Mouse (Mus musculus): Measurements from ENCODE around the gene Pepd. TPM values are rescaled to one million over a fixed set of nuclear protein-coding genes. Genes with fewer than 3 reads are reported as not detected.

Pepd gene
- total RNA-seq, 1 experiment: 53.9 TPM

DNA sequence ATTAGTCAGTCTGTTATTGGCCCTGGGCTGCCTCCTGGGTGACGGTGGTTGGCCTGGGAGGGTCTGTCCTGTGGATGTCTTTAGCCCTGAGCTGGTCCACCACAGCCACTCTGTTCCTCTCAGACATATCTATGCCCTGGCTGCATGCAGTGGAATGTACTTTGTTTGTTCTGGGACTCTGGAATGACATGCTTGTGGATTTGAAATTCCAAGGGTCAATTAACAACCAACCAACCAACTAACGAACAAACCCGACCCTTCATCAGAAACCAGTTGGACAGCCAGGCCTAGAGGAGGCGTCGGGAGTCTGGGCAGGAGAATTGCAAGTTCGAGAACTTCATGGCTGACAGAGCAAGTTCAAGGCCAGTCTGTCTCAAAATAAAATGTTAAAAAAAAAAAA is 5.4 kb downstream of the Pepd start:
- in situ Hi-C loops (cut with MboI; ENCODE audit: low sequenced_read_pairs in 2 of 2, unreplicated experiment in 2 of 2): no loop called here
- no peak overlapping the region for H3K27ac ChIP-seq (ENCODE audit: insufficient read depth, low read depth, low read length, poor library complexity, severe bottlenecking)
- no peak overlapping the region for H3K4me3 ChIP-seq (ENCODE audit: insufficient read depth in 1 of 2, low read depth in 1 of 2, low read length in 2 of 2, poor library complexity in 1 of 2, severe bottlenecking in 1 of 2)
- no peak overlapping the region for H3K9ac ChIP-seq (ENCODE audit: insufficient read depth, low read depth, low read length, poor library complexity, severe bottlenecking)
- DNase-seq (ENCODE audit: low read depth, low spot score): no peak
- no peaks in the 10 kb centered on the region for H3K9me3 ChIP-seq (ENCODE audit: control insufficient read depth, insufficient read depth, low read depth, low read length)
- no peaks in the 10 kb centered on the region; the same call in 1 of the 2 replicates for H3K36me3 ChIP-seq (ENCODE audit: control insufficient read depth, insufficient read depth, low read length, poor library complexity, severe bottlenecking)
- no peaks in the 10 kb centered on the region for H3K4me1 ChIP-seq (ENCODE audit: control insufficient read depth in 2 of 2, insufficient read depth in 2 of 2, low read length in 2 of 2, poor library complexity in 1 of 2)
- TF ChIP-seq ZC3H11A (IDR thresholded peaks at IDR 0.05; ENCODE audit: borderline replicate concordance, low read depth, low read length): no peak
- no peak for TF ChIP-seq ZNF384 (IDR thresholded peaks at IDR 0.05; ENCODE audit: low read depth, low read length)
- TF ChIP-seq HCFC1 (IDR thresholded peaks at IDR 0.05; ENCODE audit: borderline replicate concordance, insufficient read depth, low read length): no peak
- no peak for TF ChIP-seq CHD2 (IDR thresholded peaks at IDR 0.05; ENCODE audit: low read depth, low read length)
- no peak for TF ChIP-seq MAFK (IDR thresholded peaks at IDR 0.05; ENCODE audit: insufficient read depth, low read depth, low read length)

DNA sequence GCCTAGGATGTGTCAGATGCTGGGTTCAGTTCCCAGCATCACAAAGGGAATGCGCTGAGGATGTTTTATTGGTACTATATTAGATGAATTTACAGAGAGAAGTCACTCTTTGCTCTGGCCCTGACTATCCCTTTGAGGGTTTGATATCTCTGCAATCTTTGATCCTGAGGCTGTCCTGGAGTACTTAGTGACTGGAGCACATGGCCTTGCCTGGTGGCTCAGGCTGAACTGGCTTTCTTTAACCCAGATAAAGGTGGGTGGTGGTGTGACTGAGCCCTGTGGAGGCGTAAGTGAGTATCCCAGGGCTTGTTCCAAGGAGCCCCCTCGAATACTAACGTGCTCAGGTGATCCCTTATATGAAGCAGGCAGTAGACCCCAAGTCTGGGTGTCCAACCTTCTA is 5.8 kb downstream of the Pepd start:
- TF ChIP-seq ZC3H11A (IDR thresholded peaks at IDR 0.05; ENCODE audit: borderline replicate concordance, low read depth, low read length): no peak
- TF ChIP-seq MAFK (IDR thresholded peaks at IDR 0.05; ENCODE audit: insufficient read depth, low read depth, low read length): no peak
- TF ChIP-seq CHD2 (IDR thresholded peaks at IDR 0.05; ENCODE audit: low read depth, low read length): no peak
- TF ChIP-seq ZNF384 (IDR thresholded peaks at IDR 0.05; ENCODE audit: low read depth, low read length): no peak
- TF ChIP-seq HCFC1 (IDR thresholded peaks at IDR 0.05; ENCODE audit: borderline replicate concordance, insufficient read depth, low read length): no peak
- H3K9ac ChIP-seq (ENCODE audit: insufficient read depth, low read depth, low read length, poor library complexity, severe bottlenecking): no peak overlapping the region
- DNase-seq (ENCODE audit: low read depth, low spot score): no peak
- no peaks in the 10 kb centered on the region; the same call in 1 of the 2 replicates for H3K36me3 ChIP-seq (ENCODE audit: control insufficient read depth, insufficient read depth, low read length, poor library complexity, severe bottlenecking)
- no peak overlapping the region for H3K27ac ChIP-seq (ENCODE audit: insufficient read depth, low read depth, low read length, poor library complexity, severe bottlenecking)
- H3K4me1 ChIP-seq (ENCODE audit: control insufficient read depth in 2 of 2, insufficient read depth in 2 of 2, low read length in 2 of 2, poor library complexity in 1 of 2): no peaks in the 10 kb centered on the region
- H3K9me3 ChIP-seq (ENCODE audit: control insufficient read depth, insufficient read depth, low read depth, low read length): no peaks in the 10 kb centered on the region
- in situ Hi-C loops (cut with MboI; ENCODE audit: low sequenced_read_pairs in 2 of 2, unreplicated experiment in 2 of 2): no loop called here
- no peak overlapping the region for H3K4me3 ChIP-seq (ENCODE audit: insufficient read depth in 1 of 2, low read depth in 1 of 2, low read length in 2 of 2, poor library complexity in 1 of 2, severe bottlenecking in 1 of 2)

DNA sequence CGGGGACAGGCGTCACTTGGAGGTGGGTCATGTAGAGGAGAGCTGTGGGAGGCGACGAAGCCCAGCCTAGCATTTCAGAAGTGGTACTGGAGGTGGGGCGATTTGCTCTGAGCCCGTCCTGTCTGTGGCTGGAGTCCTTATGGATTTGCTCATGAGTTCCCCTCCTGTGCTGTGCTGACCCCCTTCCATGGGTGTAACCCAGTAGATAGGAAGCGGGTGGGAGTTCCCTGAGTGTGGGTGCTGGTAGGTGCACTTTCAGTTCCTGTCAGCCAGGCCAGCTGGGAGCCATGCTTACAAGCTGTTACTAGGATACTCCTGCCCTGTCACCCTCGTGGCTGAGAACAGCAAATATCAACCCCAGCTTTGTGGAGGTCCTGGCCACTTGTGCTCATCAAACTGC is 6.2 kb downstream of the Pepd start:
- no peak for DNase-seq (ENCODE audit: low read depth, low spot score)
- Histone ChIP-seq H3K4me3 (ENCODE audit: insufficient read depth in 1 of 2, low read depth in 1 of 2, low read length in 2 of 2, poor library complexity in 1 of 2, severe bottlenecking in 1 of 2) (no peak overlapping the region), H3K9ac (ENCODE audit: insufficient read depth, low read depth, low read length, poor library complexity, severe bottlenecking) (no peak overlapping the region), H3K4me1 (ENCODE audit: control insufficient read depth in 2 of 2, insufficient read depth in 2 of 2, low read length in 2 of 2, poor library complexity in 1 of 2) (no peaks in the 10 kb centered on the region), H3K9me3 (ENCODE audit: control insufficient read depth, insufficient read depth, low read depth, low read length) (no peaks in the 10 kb centered on the region), H3K36me3 (ENCODE audit: control insufficient read depth, insufficient read depth, low read length, poor library complexity, severe bottlenecking) (no peaks in the 10 kb centered on the region; the same call in 1 of the 2 replicates), H3K27ac (ENCODE audit: insufficient read depth, low read depth, low read length, poor library complexity, severe bottlenecking) (no peak overlapping the region)
- in situ Hi-C loops (cut with MboI; ENCODE audit: low sequenced_read_pairs in 2 of 2, unreplicated experiment in 2 of 2): no loop called here
- TF ChIP-seq CHD2 (IDR thresholded peaks at IDR 0.05; ENCODE audit: low read depth, low read length): no peak
- TF ChIP-seq ZNF384 (IDR thresholded peaks at IDR 0.05; ENCODE audit: low read depth, low read length): no peak
- TF ChIP-seq ZC3H11A (IDR thresholded peaks at IDR 0.05; ENCODE audit: borderline replicate concordance, low read depth, low read length): no peak
- no peak for TF ChIP-seq MAFK (IDR thresholded peaks at IDR 0.05; ENCODE audit: insufficient read depth, low read depth, low read length)
- TF ChIP-seq HCFC1 (IDR thresholded peaks at IDR 0.05; ENCODE audit: borderline replicate concordance, insufficient read depth, low read length): no peak

DNA sequence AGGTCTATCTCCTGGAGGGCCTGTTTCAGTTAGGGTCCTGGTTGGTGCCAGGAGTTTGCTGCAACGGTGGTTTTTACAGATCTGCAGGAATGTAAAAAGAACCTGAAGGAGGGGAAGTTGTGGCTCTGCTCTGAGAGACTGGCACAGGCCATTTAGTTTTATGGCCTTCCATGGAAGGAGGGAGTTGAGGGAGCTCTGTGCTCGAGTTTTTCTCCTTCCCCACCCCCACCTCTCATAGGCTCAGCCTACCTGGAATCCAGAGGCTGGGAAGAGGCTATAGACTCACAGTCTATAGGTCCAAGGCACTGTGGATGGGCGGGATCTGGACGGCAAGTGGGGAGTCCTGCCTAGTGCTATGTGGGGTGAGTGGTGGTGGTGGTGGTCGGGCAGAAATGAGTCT is 6.9 kb downstream of the Pepd start:
- Histone ChIP-seq H3K9me3 (ENCODE audit: control insufficient read depth, insufficient read depth, low read depth, low read length) (no peaks in the 10 kb centered on the region), H3K9ac (ENCODE audit: insufficient read depth, low read depth, low read length, poor library complexity, severe bottlenecking) (no peak overlapping the region), H3K36me3 (ENCODE audit: control insufficient read depth, insufficient read depth, low read length, poor library complexity, severe bottlenecking) (no peaks in the 10 kb centered on the region; the same call in 1 of the 2 replicates), H3K4me1 (ENCODE audit: control insufficient read depth in 2 of 2, insufficient read depth in 2 of 2, low read length in 2 of 2, poor library complexity in 1 of 2) (no peaks in the 10 kb centered on the region), H3K27ac (ENCODE audit: insufficient read depth, low read depth, low read length, poor library complexity, severe bottlenecking) (no peak overlapping the region), H3K4me3 (ENCODE audit: insufficient read depth in 1 of 2, low read depth in 1 of 2, low read length in 2 of 2, poor library complexity in 1 of 2, severe bottlenecking in 1 of 2) (no peak overlapping the region)
- in situ Hi-C loops (cut with MboI; ENCODE audit: low sequenced_read_pairs in 2 of 2, unreplicated experiment in 2 of 2): no loop called here
- DNase-seq (ENCODE audit: low read depth, low spot score): no peak
- TF ChIP-seq ZNF384 (IDR thresholded peaks at IDR 0.05; ENCODE audit: low read depth, low read length) (no peak), HCFC1 (IDR thresholded peaks at IDR 0.05; ENCODE audit: borderline replicate concordance, insufficient read depth, low read length) (no peak), CHD2 (IDR thresholded peaks at IDR 0.05; ENCODE audit: low read depth, low read length) (no peak), ZC3H11A (IDR thresholded peaks at IDR 0.05; ENCODE audit: borderline replicate concordance, low read depth, low read length) (no peak), MAFK (IDR thresholded peaks at IDR 0.05; ENCODE audit: insufficient read depth, low read depth, low read length) (no peak)

GRCm38 (mm10) chr7:34919809-34920208 is 7.6 kb downstream of the Pepd start:
- DNase-seq (ENCODE audit: low read depth, low spot score): peak; percentile 56
- TF ChIP-seq ZC3H11A (IDR thresholded peaks at IDR 0.05; ENCODE audit: borderline replicate concordance, low read depth, low read length) (no peak), MAFK (IDR thresholded peaks at IDR 0.05; ENCODE audit: insufficient read depth, low read depth, low read length) (no peak), ZNF384 (IDR thresholded peaks at IDR 0.05; ENCODE audit: low read depth, low read length) (no peak), HCFC1 (IDR thresholded peaks at IDR 0.05; ENCODE audit: borderline replicate concordance, insufficient read depth, low read length) (no peak), CHD2 (IDR thresholded peaks at IDR 0.05; ENCODE audit: low read depth, low read length) (no peak)
- Histone ChIP-seq H3K4me3 (ENCODE audit: insufficient read depth in 1 of 2, low read depth in 1 of 2, low read length in 2 of 2, poor library complexity in 1 of 2, severe bottlenecking in 1 of 2) (no peak overlapping the region), H3K36me3 (ENCODE audit: control insufficient read depth, insufficient read depth, low read length, poor library complexity, severe bottlenecking) (peaks cover 4% of the 10 kb centered on the region; the same call in 1 of the 2 replicates), H3K9me3 (ENCODE audit: control insufficient read depth, insufficient read depth, low read depth, low read length) (no peaks in the 10 kb centered on the region), H3K9ac (ENCODE audit: insufficient read depth, low read depth, low read length, poor library complexity, severe bottlenecking) (no peak overlapping the region), H3K4me1 (ENCODE audit: control insufficient read depth in 2 of 2, insufficient read depth in 2 of 2, low read length in 2 of 2, poor library complexity in 1 of 2) (no peaks in the 10 kb centered on the region), H3K27ac (ENCODE audit: insufficient read depth, low read depth, low read length, poor library complexity, severe bottlenecking) (no peak overlapping the region)
- in situ Hi-C loops (cut with MboI; ENCODE audit: low sequenced_read_pairs in 2 of 2, unreplicated experiment in 2 of 2): no loop called here

All from ES-E14 (cell line).